Mouse (Mus musculus): ENCODE data around the gene Slc25a3.

The Slc25a3 gene

GRCm38 (mm10) chr10:91142654-91143191, 18.9 kb upstream of the Slc25a3 start:
- no peak for DNase-seq (ENCODE audit: low spot score in 2 of 2)

GRCm38 (mm10) chr10:91141564-91141963, 17.7 kb upstream of the Slc25a3 start:
- no peak for DNase-seq (ENCODE audit: low spot score in 2 of 2)

- no peak for DNase-seq (ENCODE audit: low spot score in 2 of 2)
Measured at GRCm38 (mm10) chr10:91139148-91139766, 15.4 kb upstream of the Slc25a3 start.

- DNase-seq (ENCODE audit: low spot score in 2 of 2), result no peak
Measured at GRCm38 (mm10) chr10:91138317-91138716, 14.5 kb upstream of the Slc25a3 start.

GRCm38 (mm10) chr10:91137400-91137799, 13.5 kb upstream of the Slc25a3 start:
- DNase-seq (ENCODE audit: low spot score in 2 of 2), result no peak

- DNase-seq (ENCODE audit: low spot score in 2 of 2), result no peak
Measured at GRCm38 (mm10) chr10:91135302-91135972, 11.6 kb upstream of the Slc25a3 start.

- no peak for DNase-seq (ENCODE audit: low spot score in 2 of 2)
Measured at GRCm38 (mm10) chr10:91131565-91131964, 7.7 kb upstream of the Slc25a3 start.

- DNase-seq (ENCODE audit: low spot score in 2 of 2), result no peak
Measured at GRCm38 (mm10) chr10:91130792-91131191, 6.9 kb upstream of the Slc25a3 start.

GRCm38 (mm10) chr10:91128551-91129160, 4.8 kb upstream of the Slc25a3 start:
- no peak for DNase-seq (ENCODE audit: low spot score in 2 of 2)

GRCm38 (mm10) chr10:91127395-91127794, 3.5 kb upstream of the Slc25a3 start:
- no peak for DNase-seq (ENCODE audit: low spot score in 2 of 2)

- DNase-seq (ENCODE audit: low spot score in 2 of 2), result no peak
Measured at GRCm38 (mm10) chr10:91126618-91127355, 2.9 kb upstream of the Slc25a3 start.

- peak in 1 of 2 experiments; percentile 15 for DNase-seq (ENCODE audit: low spot score in 2 of 2)
Measured at GRCm38 (mm10) chr10:91123281-91123827, 505 bp downstream of the Slc25a3 start.

- DNase-seq (ENCODE audit: low spot score in 2 of 2), result no peak
Measured at GRCm38 (mm10) chr10:91122646-91123045, 1.2 kb downstream of the Slc25a3 start.

GRCm38 (mm10) chr10:91116958-91117357, 6.9 kb downstream of the Slc25a3 start:
- no peak for DNase-seq (ENCODE audit: low spot score in 2 of 2)

GRCm38 (mm10) chr10:91109841-91110240, 14.0 kb downstream of the Slc25a3 start:
- DNase-seq (ENCODE audit: low spot score in 2 of 2), result no peak

GRCm38 (mm10) chr10:91105981-91106380, 17.9 kb downstream of the Slc25a3 start:
- DNase-seq (ENCODE audit: low spot score in 2 of 2), result no peak

- no peak for DNase-seq (ENCODE audit: low spot score in 2 of 2)
Measured at GRCm38 (mm10) chr10:91102799-91103590, 20.9 kb downstream of the Slc25a3 start.

GRCm38 (mm10) chr10:91101936-91102335, 21.9 kb downstream of the Slc25a3 start:
- no peak for DNase-seq (ENCODE audit: low spot score in 2 of 2)

- no peak for DNase-seq (ENCODE audit: low spot score in 2 of 2)
Measured at GRCm38 (mm10) chr10:91100101-91100500, 23.8 kb downstream of the Slc25a3 start.

- DNase-seq (ENCODE audit: low spot score in 2 of 2), result no peak
Measured at GRCm38 (mm10) chr10:91098056-91098455, 25.8 kb downstream of the Slc25a3 start.

Data from frontal cortex, postnatal 14 days (tissue).